Mouse (Mus musculus) kidney, postnatal 14 days (tissue): ENCODE measurements around the gene Nmbr.

ENCODE experiments used
- DNase-seq: peaks from one replicate; pipeline ENCODE4 v3.0.0; 2022; ENCODE audit warnings: mixed read lengths

The Nmbr gene

DNA sequence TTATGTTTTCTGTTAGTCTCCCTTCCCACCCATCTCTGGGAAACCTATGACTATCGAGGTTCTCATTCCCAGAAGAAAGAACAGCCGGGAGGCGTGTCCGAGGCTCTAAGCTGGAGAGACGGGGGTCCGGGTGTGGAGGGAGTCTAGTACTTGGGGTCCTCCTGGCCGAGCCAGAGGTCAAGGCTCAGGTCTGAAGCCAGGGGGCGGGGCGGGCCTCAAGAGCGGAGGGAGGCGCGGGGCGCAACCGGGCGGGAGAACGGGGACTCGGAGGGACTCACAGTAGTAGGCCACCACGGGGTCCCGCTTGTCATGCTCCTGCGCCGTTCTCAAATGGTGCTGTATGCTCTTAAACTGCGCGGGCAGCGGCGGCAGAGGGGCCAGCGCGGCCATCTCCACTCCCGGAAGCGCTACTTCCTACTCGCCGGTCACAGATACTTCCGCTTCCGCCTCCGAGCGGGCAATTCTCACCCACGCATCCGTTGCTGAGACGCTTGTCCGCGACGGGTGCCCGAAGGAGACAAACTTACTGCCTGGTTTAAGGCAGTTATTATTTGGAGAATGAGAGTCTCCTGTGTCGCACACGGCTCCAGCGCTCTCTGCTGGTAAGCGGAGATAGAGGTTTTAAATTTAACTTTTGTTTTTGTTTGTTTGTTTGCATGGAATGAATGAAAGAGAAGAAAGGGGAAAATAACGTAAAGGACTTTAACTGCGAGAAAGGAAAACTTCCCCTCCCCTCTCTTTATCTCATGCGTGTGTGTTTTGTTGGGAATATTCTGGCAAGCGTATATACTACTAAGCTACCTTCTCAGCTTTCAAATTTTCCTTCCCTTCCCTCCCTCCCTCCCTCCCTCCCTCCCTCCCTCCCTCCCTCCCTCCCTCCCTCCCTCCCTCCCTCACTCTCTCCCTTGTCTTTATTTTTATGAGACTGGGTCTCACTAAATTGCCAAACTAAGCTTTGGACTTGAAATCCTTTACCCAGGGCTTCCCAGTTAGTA lies at the start of gene Nmbr, which contains the start of gene Vta1:
Gene Nmbr, plus strand, starts transcription at position 520 of the 995 bp plus-strand sequence.
Gene Vta1, minus strand, starts transcription at position 489 of the 995 bp plus-strand sequence.
- peak; percentile 98 for DNase-seq

- no peak for DNase-seq
These were observed 44.5 kb upstream of the Nmbr start for GRCm38 (mm10) chr10:14660875-14661274.

DNA sequence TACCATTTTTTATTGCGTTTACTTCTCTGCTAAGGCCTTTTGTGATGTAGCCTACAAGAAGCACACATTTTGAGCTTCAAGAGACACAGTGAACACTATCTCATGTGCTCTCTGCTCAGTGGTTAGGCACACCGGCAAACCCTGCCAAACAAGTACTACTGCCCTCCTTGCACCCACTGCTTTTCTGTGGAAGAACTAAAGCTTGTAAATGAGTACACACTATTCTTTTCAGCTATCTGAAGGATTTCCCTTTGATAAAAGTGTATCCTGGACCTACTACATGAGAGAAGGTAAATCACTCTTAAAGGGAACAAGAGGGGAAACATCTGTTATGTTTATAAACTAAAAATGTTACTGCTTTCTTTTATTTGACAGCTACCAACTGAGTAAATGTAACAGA lies 39.2 kb upstream of the Nmbr start:
- DNase-seq: no peak

DNA sequence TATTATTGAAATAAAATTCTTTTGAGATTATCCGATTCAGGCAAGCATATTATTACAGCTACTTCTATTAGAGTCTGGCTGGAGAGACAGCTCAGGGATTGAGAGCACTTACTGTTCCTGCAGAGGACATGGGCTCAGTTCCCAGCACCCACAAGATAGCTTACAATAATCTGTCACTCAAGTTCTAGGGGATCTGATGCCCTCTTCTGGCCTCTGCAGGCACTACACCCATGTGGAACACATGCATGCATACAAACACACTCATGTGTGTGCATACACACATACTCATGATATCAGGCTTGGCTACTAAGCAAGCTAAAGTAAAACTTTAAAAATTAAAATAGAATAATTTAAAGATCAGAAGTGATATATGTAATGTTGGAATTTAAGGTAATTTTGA lies 19.7 kb upstream of the Nmbr start:
- no peak for DNase-seq

DNA sequence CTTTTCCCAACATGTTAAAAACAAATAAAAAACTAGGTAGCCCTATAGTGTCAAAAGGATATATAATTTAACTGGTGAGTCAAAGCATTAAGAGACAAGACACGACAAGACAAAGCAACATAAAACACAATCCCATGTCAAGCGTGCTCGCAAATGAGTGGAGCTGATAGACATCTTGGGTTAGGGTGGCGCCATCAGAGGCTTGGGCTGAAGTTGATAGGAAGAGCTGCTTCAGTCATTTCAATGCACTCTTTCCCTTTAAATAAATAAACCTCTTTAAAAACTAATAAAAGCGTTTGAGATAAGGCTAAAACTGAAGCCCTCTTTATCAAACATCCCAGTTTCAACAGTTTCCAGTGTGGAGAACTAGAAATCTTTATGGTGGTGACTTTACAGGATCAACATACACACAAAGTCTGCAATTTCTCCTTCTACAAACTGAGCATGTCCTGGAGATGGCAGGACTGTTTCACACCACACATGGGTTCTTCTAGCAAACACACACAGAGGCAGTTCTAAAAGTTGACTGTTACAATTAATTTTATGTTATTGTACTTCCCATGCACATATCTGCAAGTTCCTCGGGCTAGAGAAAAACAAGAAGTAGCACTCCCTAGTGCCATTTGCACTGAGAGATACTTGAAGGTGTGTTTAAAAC lies 16.5 kb upstream of the Nmbr start:
- no peak for DNase-seq

DNA sequence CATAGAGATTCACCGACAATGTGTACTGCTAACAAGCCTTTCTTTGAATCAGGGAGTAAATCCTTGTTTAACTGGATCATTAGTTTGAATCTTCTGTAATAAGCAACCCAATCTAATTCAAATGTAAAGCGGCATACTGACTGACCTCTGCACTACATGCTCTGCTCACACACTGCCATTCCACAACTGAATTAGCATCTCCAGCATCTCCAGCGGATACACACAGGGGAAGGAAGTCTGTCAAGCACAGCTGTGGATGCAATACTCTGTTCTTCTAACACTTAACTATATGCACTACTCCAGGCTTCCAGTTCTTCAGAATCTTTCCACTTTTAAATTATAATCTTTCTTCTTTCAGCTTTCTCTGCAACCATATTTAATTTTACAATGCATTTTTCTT lies 15.0 kb upstream of the Nmbr start:
- no peak for DNase-seq

DNA sequence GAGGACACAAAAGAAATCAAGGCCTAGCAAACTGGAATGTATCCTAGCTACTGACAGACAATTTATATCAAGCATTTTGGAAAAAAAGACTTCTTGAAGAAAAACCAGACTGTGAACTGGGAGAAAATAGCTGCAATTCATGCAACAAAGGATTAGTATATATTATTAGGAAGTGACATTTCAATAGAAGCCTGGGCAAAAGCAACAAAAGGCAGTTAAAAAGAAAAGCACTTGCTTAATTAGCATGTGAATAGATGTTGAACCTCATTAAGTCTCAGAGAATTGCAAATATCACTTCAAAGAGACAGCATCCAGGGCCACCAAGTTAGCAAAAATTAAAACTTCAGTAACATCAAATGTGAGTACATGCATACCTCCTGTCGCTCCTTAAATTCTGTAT lies 2.2 kb upstream of the Nmbr start:
- no peak for DNase-seq

DNA sequence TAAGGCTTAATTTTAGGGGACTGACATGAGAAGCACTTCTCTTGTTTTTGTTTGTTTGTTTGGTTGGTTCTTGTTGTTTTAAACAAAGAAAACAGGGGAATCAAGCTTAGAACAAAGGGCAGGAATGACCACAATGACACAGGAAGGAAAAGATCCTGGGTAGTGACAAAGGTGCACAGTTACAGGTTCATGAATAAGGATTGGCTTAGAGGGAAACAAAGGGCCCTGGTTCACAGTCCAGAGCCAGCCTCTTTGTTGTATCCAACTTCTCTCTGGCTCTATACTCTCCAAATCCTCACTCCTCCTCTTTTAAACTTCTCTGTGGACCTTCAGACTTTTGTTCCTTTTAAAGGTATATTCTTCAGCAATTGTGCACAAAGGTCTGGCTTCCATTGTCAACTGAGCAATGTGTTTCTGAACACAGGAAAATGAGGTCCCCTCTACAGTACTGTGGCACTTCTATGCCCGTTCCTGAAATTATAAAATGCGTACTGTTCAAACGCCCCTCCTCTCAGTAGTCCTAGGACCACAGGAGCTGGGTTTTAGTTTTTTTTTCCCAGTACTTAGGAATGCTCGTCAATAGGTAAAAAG lies 1.5 kb upstream of the Nmbr start:
- DNase-seq: no peak

DNA sequence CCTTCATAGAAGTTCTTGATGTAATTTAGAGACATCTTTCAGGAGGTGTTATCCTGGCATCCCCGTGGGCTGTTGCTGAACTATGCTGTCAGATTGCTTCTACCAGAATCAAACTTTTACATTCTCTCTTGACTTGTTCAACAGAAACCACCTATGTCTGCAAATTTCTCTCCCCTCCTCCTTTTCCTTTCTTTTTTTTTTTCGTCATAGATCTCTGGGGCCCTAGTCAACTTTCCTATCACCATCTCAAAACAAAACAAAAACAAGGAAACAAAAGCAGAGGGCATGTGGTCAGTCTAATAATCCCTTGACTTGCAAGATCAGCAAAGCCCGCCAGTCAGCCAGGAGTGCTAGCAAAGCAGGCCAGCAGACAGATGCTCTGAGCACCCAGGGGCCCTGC lies 12.7 kb downstream of the Nmbr start, which contains the start of gene Gje1:
Gene Gje1, minus strand, starts transcription at position 101 of the 400 bp plus-strand sequence.
- no peak for DNase-seq

GRCm38 (mm10) chr10:14725671-14726070 lies 20.3 kb downstream of the Nmbr start:
- DNase-seq: no peak

GRCm38 (mm10) chr10:14734285-14734684 lies 28.9 kb downstream of the Nmbr start:
- peak; percentile 39 for DNase-seq

- no peak for DNase-seq
These were observed 54.5 kb downstream of the Nmbr start for GRCm38 (mm10) chr10:14759665-14760558.

GRCm38 (mm10) chr10:14760618-14761017 lies 55.2 kb downstream of the Nmbr start:
- no peak for DNase-seq

DNA sequence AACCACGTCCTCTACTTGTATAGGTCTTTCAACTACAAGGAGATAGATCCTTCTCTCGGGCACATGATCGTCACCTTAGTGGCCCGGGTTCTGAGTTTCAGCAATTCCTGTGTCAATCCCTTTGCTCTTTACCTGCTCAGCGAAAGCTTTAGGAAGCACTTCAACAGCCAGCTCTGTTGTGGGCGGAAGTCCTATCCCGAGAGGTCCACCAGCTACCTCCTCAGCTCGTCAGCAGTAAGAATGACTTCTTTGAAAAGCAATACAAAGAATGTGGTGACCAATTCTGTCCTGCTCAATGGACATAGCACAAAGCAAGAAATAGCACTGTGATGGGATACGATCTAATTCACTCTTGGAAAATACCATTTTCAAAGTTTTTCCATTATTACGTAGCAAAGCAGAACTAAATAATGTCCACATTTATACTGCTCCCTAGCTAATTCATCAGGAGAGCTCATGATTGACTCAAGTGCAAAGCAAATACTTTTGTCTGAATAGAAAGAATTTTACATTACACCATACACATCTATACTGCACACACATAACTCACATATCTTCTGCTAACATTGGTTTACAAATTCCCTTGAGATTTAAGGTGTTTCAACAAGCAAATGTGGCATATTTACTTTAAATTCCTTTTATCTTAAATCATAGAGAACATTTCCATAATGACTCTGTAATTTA lies 65.0 kb downstream of the Nmbr start:
- no peak for DNase-seq

- no peak for DNase-seq
These were observed 69.1 kb downstream of the Nmbr start for GRCm38 (mm10) chr10:14774499-14774898.

DNA sequence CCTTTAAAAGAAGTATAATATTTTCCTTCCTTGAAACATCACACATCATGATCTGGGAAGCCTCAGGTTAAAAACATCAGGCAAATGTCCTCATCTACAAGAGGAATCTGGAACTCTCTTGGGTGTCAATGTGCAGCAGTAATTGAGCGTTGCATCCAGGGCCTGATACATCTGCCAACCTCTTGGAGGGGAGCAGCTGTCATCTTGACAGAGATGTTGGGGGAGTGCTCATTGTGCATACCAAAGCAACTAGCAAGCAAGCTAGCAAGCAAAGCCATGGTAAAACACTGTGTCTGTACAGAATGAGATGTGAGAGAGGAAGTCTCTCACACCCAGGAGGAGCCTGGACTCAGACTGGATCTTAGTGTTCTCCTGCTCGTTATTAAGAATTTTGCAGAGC lies 84.6 kb downstream of the Nmbr start:
- no peak for DNase-seq

GRCm38 (mm10) chr10:14816970-14817369 lies 111.6 kb downstream of the Nmbr start:
- no peak for DNase-seq
